Mouse (Mus musculus) lung, postnatal 0 days (tissue): ENCODE results near the gene Gm15056. TPM values are rescaled to one million over a fixed set of nuclear protein-coding genes. Genes with fewer than 3 reads are reported as not detected.

Source experiments
- ATAC-seq: fragments of 200-750 bp; cut with Nextera tagmentation; 2 replicates; pipeline ENCODE4 v1.8.0; 2017; ENCODE audit warnings: moderate library complexity
- DNase-seq: peaks from one replicate; pipeline ENCODE4 v3.0.0-alpha.2; 2016; ENCODE audit warnings: low spot score
- H3K27ac ChIP-seq: fragments of 300-500 bp; sonication (generic); 2 replicates; pipeline ENCODE4 v1.5.1; 2014; ENCODE audit warnings: antibody characterized with exemption, mild to moderate bottlenecking, low read length, mixed read lengths
- H3K27me3 ChIP-seq: fragments of 300-500 bp; sonication (generic); replicated peaks from 2 replicates; pipeline ENCODE4 v1.6.1; 2014; ENCODE audit warnings: low read length, mixed read lengths; ENCODE audit not compliant: insufficient read depth
- H3K36me3 ChIP-seq: fragments of 300-500 bp; sonication (generic); 2 replicates; pipeline ENCODE4 v1.6.1; 2014; ENCODE audit warnings: low read length, mixed read lengths; ENCODE audit not compliant: insufficient read depth
- H3K4me1 ChIP-seq: fragments of 300-500 bp; sonication (generic); 2 replicates; pipeline ENCODE4 v1.6.1; 2014; ENCODE audit warnings: antibody characterized with exemption, low read depth, low read length, mixed read lengths; ENCODE audit not compliant: insufficient read depth
- H3K4me2 ChIP-seq: fragments of 300-500 bp; sonication (generic); replicated peaks from 2 replicates; pipeline ENCODE4 v1.6.1; 2014; ENCODE audit warnings: low read depth, mild to moderate bottlenecking, low read length, moderate library complexity, mixed read lengths
- H3K4me3 ChIP-seq: fragments of 300-500 bp; sonication (generic); 2 replicates; pipeline ENCODE4 v1.5.1; 2014; ENCODE audit warnings: low read depth, low read length
- H3K9ac ChIP-seq: fragments of 300-500 bp; sonication (generic); replicated peaks from 2 replicates; pipeline ENCODE4 v1.6.1; 2014; ENCODE audit warnings: low read depth, mild to moderate bottlenecking
- H3K9me3 ChIP-seq: fragments of 300-500 bp; sonication (generic); 2 replicates; pipeline ENCODE4 v1.6.1; 2016; ENCODE audit warnings: low read length, mixed read lengths
- CTCF ChIP-seq: IDR thresholded peaks from 2 replicates; pipeline ENCODE4 v1.5.1; 2016; ENCODE audit warnings: antibody characterized with exemption, mild to moderate bottlenecking
- EP300 ChIP-seq: IDR thresholded peaks from 2 replicates; pipeline ENCODE4 v1.6.1; 2016; ENCODE audit warnings: antibody characterized with exemption, mild to moderate bottlenecking, control low read depth
- WGBS: fragments of 180-500 bp; shearing (Covaris S2); extraction: QIAGEN DNeasy Blood & Tissue Kit; methylation state at CpG from one replicate; pipeline ENCODE4 v1.1.7; 2014; 5-methylcytosine and 5-hydroxymethylcytosine counted together
- polyA plus RNA-seq: library from polyadenylated mRNA; unstranded; fragments of >200 nt; fragmentation: Nextera tagmentation; extraction: Ambion mirVana; gene quantifications from 2 replicates; pipeline ENCODE4 v1.2.1, GENCODE M21; 2015

Gm15056 gene
- polyA plus RNA-seq, 1 experiment from 2014 or later = not detected

DNA sequence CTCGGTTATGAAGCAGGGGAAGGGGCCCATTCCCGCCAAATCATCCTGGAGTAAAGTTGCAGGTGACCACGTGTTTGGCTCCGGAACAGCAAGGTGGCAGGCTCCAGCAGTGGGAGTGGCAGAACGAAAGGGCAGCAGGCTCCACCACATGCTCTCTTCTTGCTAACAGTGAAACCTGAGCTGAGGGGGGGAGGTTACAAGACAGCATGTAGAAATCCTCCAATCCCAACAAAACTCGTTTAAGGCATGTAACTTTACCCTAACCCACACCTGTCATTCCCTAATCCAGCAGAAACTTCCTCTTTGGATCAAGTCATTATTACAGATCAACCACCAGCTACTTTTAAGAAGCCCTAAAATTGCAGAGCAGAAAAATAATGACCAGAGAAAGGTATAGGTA is 27.8 kb downstream of the Gm15056 start:
- DNase-seq = no peak
- 26% methylated on average over 6 of the region's 6 CpGs for WGBS
- no peak for ATAC-seq
- no peaks in the 10 kb centered on the region for H3K4me1 ChIP-seq
- H3K4me3 ChIP-seq = no peak overlapping the region
- TF ChIP-seq EP300 = no peak
- TF ChIP-seq CTCF = no peak
- no peaks in the 10 kb centered on the region for H3K36me3 ChIP-seq
- H3K27ac ChIP-seq = no peak overlapping the region
- no peaks in the 10 kb centered on the region for H3K9me3 ChIP-seq
- no peak overlapping the region for H3K4me2 ChIP-seq
- H3K27me3 ChIP-seq = no peaks in the 10 kb centered on the region
- no peak overlapping the region for H3K9ac ChIP-seq

Other genes starting within 250 kb of the Gm15056 start
- not detected in 2 replicates for gene Defb33, start 10.0 kb downstream of the Gm15056 start, polyA plus RNA-seq
- not detected in 2 replicates for gene Gm6040, start 19.4 kb upstream of the Gm15056 start, polyA plus RNA-seq
- not detected in 2 replicates for gene AY761185, start 42.1 kb upstream of the Gm15056 start, polyA plus RNA-seq
- not detected in 2 replicates for gene Defa21, start 122.9 kb upstream of the Gm15056 start, polyA plus RNA-seq
- gene Defa23, start 152.4 kb upstream of the Gm15056 start, polyA plus RNA-seq = not detected in 2 replicates
- gene Defa35, start 162.4 kb upstream of the Gm15056 start, polyA plus RNA-seq = not detected in 2 replicates
- gene Defa25, start 181.8 kb upstream of the Gm15056 start, polyA plus RNA-seq = not detected in 2 replicates
- not detected in 2 replicates for gene Gm14851, start 193.4 kb upstream of the Gm15056 start, polyA plus RNA-seq
- gene Defa30, start 232.0 kb upstream of the Gm15056 start, polyA plus RNA-seq = not detected in 2 replicates